Mouse (Mus musculus): ENCODE measurements at regions not wholly inside any gene's neighbourhood (a gene's known extent, or its start where the extent isn't known, plus 50 kb on each side); places are given as distances from the start of the nearest gene placed in this dataset.
A peak's percentile ranks its signal among the peaks of the same experiment; 100 is the strongest.

GRCm38 (mm10) chr4:31392932-31393632 lies 570.8 kb upstream of the Map3k7 start:
- DNase-seq (ENCODE audit: low read depth, low spot score): no peak

- DNase-seq (ENCODE audit: low read depth, low spot score): no peak
Observed at GRCm38 (mm10) chr4:31395538-31395937, 568.4 kb upstream of the Map3k7 start.

DNA sequence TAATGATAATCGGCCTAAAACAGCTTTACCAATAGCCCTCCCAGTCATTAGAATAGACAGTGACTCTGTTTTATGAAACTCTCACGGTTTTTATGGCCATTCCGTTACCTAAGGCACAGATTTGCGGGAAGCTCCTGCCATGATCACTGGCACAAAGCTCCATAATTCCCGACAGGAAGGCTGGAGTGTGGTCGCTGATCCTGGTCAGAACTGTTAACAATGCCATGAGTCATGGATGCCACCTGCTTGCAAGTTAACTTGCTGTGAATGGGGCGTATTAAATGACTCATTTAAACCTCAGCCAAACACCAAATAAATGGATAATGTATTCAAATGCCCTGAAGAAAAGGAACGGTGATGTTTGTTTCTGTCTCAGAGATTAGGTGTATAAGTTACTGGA lies 559.9 kb upstream of the Map3k7 start:
- no peak for DNase-seq (ENCODE audit: low read depth, low spot score)

- peak; percentile 47 for DNase-seq (ENCODE audit: low read depth, low spot score)
Observed at GRCm38 (mm10) chr4:31404840-31405714, 558.8 kb upstream of the Map3k7 start.

GRCm38 (mm10) chr4:31410157-31410556 lies 553.7 kb upstream of the Map3k7 start:
- no peak for DNase-seq (ENCODE audit: low read depth, low spot score)

- DNase-seq (ENCODE audit: low read depth, low spot score): no peak
Observed at GRCm38 (mm10) chr4:31411770-31412525, 551.9 kb upstream of the Map3k7 start.

DNA sequence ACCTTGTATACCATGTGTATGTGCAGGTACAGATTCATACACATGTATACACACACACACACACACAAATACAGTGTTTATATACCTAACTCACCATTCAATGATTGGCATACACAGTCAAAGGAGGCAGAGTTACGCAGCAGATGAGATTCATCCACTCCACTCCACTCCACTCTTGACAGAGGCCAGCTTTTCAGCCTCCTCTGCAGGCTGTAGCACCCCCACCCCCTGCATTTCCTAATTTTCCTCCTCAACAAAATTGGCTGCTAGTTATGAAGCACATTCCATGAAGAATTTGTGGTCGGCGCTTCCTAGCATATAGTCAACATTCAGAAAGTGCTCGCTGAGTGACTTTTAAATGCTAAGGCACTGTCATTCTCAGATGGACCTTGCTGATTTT lies 546.7 kb upstream of the Map3k7 start:
- no peak for DNase-seq (ENCODE audit: low read depth, low spot score)

GRCm38 (mm10) chr4:31419240-31419639 lies 544.7 kb upstream of the Map3k7 start:
- DNase-seq (ENCODE audit: low read depth, low spot score): peak; percentile 85

DNA sequence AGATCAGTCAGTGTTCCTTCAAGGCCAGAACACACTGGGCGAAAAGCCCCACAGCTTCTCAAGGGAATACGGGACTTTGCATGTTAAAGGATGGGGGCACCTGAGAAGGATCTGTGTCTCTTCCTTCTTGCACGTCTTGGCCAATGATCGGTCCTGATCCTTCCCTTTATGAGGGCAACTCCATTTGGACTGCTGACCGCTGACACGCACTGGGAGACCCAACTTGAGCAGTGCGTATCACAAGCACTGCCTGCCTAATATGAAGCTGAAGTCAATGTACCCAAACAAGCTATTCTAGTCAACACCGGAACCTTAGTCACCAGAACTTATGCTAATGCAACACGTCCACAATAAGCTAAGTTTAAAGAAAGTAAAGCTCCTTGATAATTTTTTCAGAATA lies 543.7 kb upstream of the Map3k7 start:
- DNase-seq (ENCODE audit: low read depth, low spot score): no peak

DNA sequence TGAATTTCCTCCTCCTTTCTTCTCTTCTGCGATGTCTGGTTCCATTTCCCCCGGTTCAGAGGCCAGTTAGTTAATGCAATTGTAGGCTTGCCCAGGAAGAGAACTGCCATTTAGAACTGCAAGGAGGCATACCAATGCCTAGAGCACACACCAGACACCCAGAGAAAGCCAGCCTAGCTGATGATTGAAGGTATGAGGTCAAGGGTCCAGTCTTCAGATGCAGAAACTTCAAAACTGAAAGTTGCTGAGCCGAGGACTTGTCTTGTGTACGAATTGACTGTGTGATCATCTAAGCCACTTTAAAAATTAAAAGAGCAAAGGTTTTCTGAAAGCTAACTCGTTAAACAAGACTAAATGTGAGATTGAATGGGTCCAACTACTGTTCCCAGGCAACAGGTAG lies 542.5 kb upstream of the Map3k7 start:
- DNase-seq (ENCODE audit: low read depth, low spot score): no peak

- DNase-seq (ENCODE audit: low read depth, low spot score): no peak
Observed at GRCm38 (mm10) chr4:31425135-31425534, 538.8 kb upstream of the Map3k7 start.

DNA sequence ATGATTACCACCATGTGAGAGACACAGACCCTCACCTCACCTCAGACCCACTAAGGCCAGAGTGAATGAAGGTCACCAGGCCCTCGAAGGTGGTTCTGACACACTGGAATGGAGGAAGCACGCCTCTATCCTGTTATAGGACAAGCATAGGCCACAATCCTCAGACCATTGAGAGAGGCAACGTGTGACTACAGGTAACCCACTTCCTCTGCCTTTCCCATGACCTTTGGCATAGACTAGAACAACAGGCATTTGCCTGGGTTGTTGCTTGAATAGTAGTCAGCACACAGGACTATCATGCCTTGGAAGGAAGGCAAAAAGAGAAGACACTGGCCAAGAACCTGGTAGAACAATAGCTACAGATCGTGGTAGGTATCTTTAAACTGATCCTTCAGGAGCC lies 538.2 kb upstream of the Map3k7 start:
- no peak for DNase-seq (ENCODE audit: low read depth, low spot score)

GRCm38 (mm10) chr4:31426169-31427030 lies 537.5 kb upstream of the Map3k7 start:
- no peak for DNase-seq (ENCODE audit: low read depth, low spot score)

GRCm38 (mm10) chr4:31433943-31434342 lies 530.0 kb upstream of the Map3k7 start:
- no peak for DNase-seq (ENCODE audit: low read depth, low spot score)

GRCm38 (mm10) chr4:31454898-31455297 lies 509.0 kb upstream of the Map3k7 start:
- DNase-seq (ENCODE audit: low read depth, low spot score): peak; percentile 38

- no peak for DNase-seq (ENCODE audit: low read depth, low spot score)
Observed at GRCm38 (mm10) chr4:31455466-31455865, 508.4 kb upstream of the Map3k7 start.

DNA sequence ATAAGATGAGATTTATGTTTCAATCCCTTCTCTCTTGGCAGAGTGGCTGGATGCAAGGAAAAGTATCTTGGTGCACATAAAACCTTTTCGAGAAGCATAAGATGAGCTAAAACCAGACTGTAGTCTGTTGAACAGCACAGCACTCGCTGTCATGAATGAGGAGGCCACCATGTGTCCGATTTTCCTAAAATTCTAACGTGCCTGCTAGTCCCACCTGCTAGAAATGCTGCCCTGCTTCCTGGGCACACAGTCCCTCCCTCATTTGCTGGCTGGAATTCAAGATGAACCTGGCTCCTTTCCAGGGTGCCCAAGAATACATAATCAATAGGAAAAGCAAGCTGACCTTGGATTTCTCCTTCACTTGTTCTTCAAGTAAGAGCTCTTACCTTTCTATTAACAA lies 501.4 kb upstream of the Map3k7 start:
- DNase-seq (ENCODE audit: low read depth, low spot score): peak; percentile 20

- DNase-seq (ENCODE audit: low read depth, low spot score): no peak
Observed at GRCm38 (mm10) chr4:31463130-31463698, 500.7 kb upstream of the Map3k7 start.

DNA sequence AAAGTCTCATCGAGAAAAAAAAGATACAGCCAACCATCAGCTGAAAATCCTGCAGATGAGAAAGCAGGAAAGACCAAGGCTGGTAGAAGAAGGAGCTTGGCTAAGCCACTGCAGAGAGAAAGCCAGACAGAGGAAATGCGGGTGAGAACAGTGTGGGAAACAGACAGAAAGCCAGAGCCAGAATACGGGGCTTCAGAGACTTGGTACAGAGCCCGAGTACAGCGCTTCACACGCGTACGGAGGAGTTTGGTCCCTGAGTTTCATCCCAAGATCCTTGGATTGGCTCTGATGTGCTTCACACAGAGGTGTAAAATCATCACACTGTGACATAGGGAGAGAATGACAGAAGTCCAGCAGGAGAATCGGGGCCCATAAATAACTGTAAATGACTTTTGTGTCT lies 495.6 kb upstream of the Map3k7 start:
- DNase-seq (ENCODE audit: low read depth, low spot score): peak; percentile 18

GRCm38 (mm10) chr4:31469803-31470202 lies 494.1 kb upstream of the Map3k7 start:
- no peak for DNase-seq (ENCODE audit: low read depth, low spot score)

DNA sequence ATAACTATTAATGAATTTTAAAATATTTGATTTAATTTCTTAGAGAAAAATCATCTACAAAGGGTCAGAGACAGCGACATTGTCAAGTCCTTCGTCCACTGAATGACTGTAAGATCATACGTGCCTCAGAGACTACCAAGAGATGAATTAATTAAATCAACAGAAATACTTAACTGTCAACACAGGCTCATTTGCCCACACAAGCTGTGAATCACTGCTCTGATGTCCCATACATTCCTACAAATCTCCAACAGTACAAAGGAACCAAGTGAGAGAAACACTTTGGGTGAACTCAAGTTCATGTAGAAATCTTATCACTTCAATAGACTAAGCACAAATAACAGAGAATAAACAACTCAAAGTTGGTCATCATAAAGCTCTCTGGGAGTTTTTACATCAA lies 471.4 kb upstream of the Map3k7 start:
- DNase-seq (ENCODE audit: low read depth, low spot score): no peak
